Mouse (Mus musculus) skeletal muscle tissue, adult 2 months (tissue): ENCODE data around the gene Prps1.
"Not testable (repeated sequence)": the region's sequence is repeated elsewhere in the genome, so short reads cannot be mapped to it uniquely, and the experiment has no call there.

Source experiments
- DNase-seq: peaks from one replicate; pipeline ENCODE4 v3.0.0-alpha.2; 2012; ENCODE audit warnings: low read depth, low spot score

Prps1 gene

GRCm38 (mm10) chrX:140501401-140502301 lies 45.2 kb downstream of the Prps1 start:
- DNase-seq, result no peak

GRCm38 (mm10) chrX:140503905-140504304 lies 47.5 kb downstream of the Prps1 start:
- peak; percentile 76 for DNase-seq

- peak; percentile 73 for DNase-seq
Measured at GRCm38 (mm10) chrX:140505497-140506238, 49.3 kb downstream of the Prps1 start.

- DNase-seq, result no peak
Measured at GRCm38 (mm10) chrX:140506436-140507180, 50.2 kb downstream of the Prps1 start.

- DNase-seq, result no peak
Measured at GRCm38 (mm10) chrX:140507377-140507776, 51.0 kb downstream of the Prps1 start.

GRCm38 (mm10) chrX:140508791-140509190 lies 52.4 kb downstream of the Prps1 start:
- DNase-seq, result not testable (repeated sequence)

- DNase-seq, result no peak
Measured at GRCm38 (mm10) chrX:140509817-140510216, 53.4 kb downstream of the Prps1 start.

- DNase-seq, result peak; percentile 94
Measured at GRCm38 (mm10) chrX:140510696-140511429, 54.5 kb downstream of the Prps1 start.

DNA sequence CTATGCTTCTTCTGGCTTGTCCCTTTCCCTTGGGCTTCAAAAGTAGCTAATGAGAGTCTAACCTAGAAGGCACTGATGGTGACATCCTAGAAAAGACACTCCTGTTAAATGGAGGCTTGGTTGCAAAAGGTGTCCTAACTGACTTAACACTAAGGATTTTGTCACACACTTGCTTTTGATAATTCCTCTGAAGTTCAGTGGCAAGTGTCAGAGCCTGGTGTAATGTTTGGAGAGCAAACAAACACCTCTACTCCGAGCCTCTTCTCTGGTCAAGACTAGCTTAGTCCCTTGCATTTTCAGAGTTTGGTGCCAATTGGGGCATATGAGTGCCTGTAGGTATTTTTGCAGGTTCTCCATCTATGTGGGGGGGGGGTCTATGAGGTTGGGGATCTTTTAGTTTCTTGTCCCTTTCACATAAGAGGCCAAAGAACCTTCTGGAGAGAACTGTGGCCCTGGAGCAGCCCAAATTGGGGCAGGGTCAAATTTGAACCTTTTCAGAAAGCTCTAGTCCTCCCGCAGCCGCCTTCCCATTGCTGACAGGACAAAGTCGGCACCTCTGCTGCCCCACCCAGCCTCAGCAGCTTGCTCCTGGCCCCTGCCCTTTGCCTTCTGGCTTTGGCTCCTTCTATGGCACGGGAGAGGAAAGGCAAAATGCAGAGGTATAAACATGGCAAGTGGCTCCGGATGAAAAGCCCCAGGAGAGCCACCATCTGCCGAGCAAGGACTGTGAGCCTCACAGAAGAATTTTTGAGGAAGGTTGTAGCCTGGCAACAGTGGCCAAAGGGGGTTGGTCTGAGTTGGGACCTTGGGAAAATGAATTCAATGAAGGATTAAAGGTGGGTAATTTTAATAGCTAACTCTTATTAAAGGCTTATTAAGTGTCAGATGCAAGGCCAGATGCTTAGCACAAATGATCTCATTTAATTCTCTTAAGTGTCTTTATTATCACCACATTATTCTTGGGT lies 55.6 kb downstream of the Prps1 start:
- DNase-seq, result no peak

GRCm38 (mm10) chrX:140513379-140513778 lies 57.0 kb downstream of the Prps1 start:
- DNase-seq, result peak; percentile 85

- DNase-seq, result no peak
Measured at GRCm38 (mm10) chrX:140518351-140518750, 61.9 kb downstream of the Prps1 start.

DNA sequence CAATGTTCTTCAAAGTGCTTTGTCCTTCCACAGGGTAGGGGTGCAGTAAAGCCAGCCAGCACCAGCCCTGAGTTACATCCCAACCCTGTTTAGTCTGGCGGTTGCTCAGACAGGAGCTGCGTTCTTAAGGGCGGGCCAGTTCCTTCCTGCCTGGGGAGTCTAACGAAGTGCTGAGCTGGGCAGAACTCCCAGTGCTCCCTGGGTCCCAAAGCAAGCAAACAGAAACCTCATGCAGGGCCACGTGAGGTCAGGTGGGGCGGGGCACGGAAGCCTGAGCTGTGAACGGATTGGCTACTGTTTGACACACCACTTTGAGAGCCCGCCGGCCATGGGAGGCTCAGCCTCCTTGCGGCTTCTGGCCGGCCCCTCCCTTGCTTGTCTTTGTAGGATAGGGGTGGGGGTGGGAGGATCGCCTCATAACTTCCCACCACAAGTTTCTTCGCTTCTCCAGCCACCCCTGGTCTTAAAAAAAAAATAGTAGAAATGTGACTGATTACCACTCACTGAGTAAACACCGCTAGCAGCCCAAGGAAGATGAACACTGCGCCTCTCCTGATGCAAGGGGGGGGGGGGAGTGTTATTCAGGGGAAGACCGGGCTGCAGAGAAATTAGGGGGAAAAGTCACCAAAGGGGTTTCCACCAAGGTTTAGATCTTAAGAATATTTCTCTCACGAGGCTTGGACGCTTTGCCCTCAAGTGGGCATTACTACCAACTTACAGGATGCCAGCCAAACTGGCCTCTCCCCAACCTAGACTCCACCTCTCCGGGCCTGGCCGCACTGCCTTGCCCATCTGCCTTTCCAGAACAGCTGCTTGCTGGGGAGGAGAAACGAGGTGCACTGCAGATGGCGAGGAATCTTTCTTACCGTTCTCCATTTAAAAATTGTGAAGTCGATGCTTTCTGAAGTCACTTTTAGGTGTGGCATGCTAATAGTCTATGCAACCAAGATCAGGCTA lies 64.0 kb downstream of the Prps1 start:
- peak; percentile 98 for DNase-seq

GRCm38 (mm10) chrX:140522071-140522765 lies 65.8 kb downstream of the Prps1 start:
- no peak for DNase-seq

- peak; percentile 86 for DNase-seq
Measured at GRCm38 (mm10) chrX:140524231-140524630, 67.8 kb downstream of the Prps1 start.
